Mouse (Mus musculus): ENCODE results near the gene Mrgprh.

DNA sequence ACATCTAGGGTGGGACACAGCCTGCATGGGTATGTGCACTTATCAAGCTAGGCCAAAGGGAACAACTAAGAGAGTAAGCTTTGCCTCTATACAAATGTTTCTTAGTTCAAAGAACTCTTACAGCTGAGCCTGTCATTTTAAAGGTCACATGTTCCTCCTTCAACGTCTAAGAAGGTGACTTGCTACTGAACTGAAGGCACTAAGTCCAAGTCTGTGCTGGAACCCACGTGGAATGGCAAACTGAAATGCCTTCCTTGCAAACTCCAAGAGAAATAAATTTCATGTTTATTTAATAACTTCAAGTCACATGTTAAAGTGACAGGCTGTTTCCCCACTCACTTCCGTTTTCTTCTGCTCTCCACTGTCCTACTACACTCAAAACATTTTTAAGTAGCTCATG is 18.4 kb upstream of the Mrgprh start:
- TF ChIP-seq POLR2A (IDR thresholded peaks at IDR 0.05; ENCODE audit: borderline replicate concordance, low read depth, low read length) = no peak
- TF ChIP-seq CTCF (IDR thresholded peaks at IDR 0.05; ENCODE audit: low read depth, low read length) = no peak

Measured in bone marrow macrophage, adult 2 months (primary cell).